Comparison of ENCODE assay signal across 19 mouse cellular contexts in the genomic region with DNA sequence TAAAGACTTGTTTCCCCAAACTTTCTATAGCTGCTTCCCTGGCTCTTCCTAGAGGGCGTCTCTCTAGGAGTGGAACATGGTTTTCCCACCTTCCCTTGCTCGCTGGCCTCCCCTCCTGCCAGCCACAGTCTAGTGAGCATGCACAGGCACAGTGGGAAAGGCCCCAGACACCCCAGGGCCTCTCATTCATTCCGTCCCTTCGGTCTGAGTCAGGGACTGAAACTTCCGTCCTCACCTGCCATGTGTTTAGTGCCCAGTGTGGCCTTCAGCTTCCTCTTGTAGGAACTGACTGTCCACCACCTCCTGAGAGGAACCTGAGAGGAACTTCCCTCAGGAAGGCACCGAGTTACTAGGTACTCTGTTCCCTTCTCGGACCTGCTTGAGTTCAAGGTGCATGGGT.
"Had no signal": no experiment of that assay in that cellular context is flagged by ENCODE, and none has a peak within 500 bp of the region (broad histone marks: within the 10 kb centered on the region; RNA-seq: fewer than 3 reads in every experiment).

No protein-coding gene starts in this region.

- H3K27me3 ChIP-seq: limb, embryonic 12.5 days; limb, embryonic 15.5 days; liver, embryonic 15.5 days; neural tube, embryonic 12.5 days; neural tube, embryonic 15.5 days had no signal

- DNase-seq: kidney, adult 18-20 months; kidney, postnatal 36 days; left cerebral cortex, postnatal 4 days; lung, adult 2 months; lung, postnatal 14 days; lung, postnatal 4 days; midbrain, embryonic 14.5 days; right cerebral cortex, adult 18-20 months; right cerebral cortex, postnatal 14 days; right cerebral cortex, postnatal 4 days; thymus, postnatal 25 days had no signal

- H3K27ac ChIP-seq: kidney, postnatal 0 days; limb, embryonic 12.5 days; limb, embryonic 15.5 days; liver, embryonic 15.5 days; neural tube, embryonic 12.5 days; neural tube, embryonic 15.5 days had no signal

- H3K9me3 ChIP-seq: limb, embryonic 12.5 days; limb, embryonic 15.5 days; liver, embryonic 15.5 days; neural tube, embryonic 12.5 days; neural tube, embryonic 15.5 days had no signal

- H3K4me1 ChIP-seq: limb, embryonic 12.5 days; neural tube, embryonic 12.5 days had no signal

- H3K36me3 ChIP-seq: limb, embryonic 12.5 days; limb, embryonic 15.5 days; liver, embryonic 15.5 days; neural tube, embryonic 12.5 days; neural tube, embryonic 15.5 days had no signal

- H3K4me3 ChIP-seq: limb, embryonic 12.5 days; limb, embryonic 15.5 days; liver, embryonic 15.5 days; neural tube, embryonic 12.5 days; neural tube, embryonic 15.5 days had no signal

- H3K4me2 ChIP-seq: limb, embryonic 12.5 days; limb, embryonic 15.5 days; liver, embryonic 11.5 days; liver, embryonic 15.5 days; midbrain, embryonic 11.5 days; neural tube, embryonic 12.5 days; neural tube, embryonic 15.5 days had no signal

- H3K9ac ChIP-seq: limb, embryonic 12.5 days; limb, embryonic 15.5 days; liver, embryonic 15.5 days; neural tube, embryonic 12.5 days; neural tube, embryonic 15.5 days had no signal
